Mouse (Mus musculus) CH12.LX (cell line): ENCODE results near the gene Kif26a. TPM values are rescaled to one million over a fixed set of nuclear protein-coding genes. Genes with fewer than 3 reads are reported as not detected.

Source experiments
- DNase-seq: peaks from one replicate; pipeline ENCODE4 v3.0.0-alpha.2; 2013; ENCODE audit errors: extremely low read depth
- H3K27ac ChIP-seq: 2 replicates; pipeline ENCODE4 v1.5.1; 2012; ENCODE audit warnings: low read depth, mild to moderate bottlenecking, control low read depth, moderate library complexity; ENCODE audit not compliant: insufficient read depth
- H3K27me3 ChIP-seq: replicated peaks from 2 replicates; pipeline ENCODE3; 2012; ENCODE audit warnings: inconsistent platforms
- H3K36me3 ChIP-seq, 2 experiments: replicated peaks in 1 of 2; 2 replicates each; pipeline versions ENCODE3 to v1.6.1; 2012; ENCODE audit warnings: inconsistent platforms in 1 of 2, low read length in 1 of 2, mild to moderate bottlenecking in 1 of 2, mixed read lengths in 1 of 2, moderate library complexity in 1 of 2; ENCODE audit not compliant: control insufficient read depth in 1 of 2, insufficient read depth in 1 of 2
- H3K4me1 ChIP-seq, 2 experiments: 2 replicates each; pipeline ENCODE4 v1.6.1; 2012; ENCODE audit warnings: inconsistent platforms in 1 of 2, moderate library complexity in 1 of 2; ENCODE audit not compliant: insufficient read depth in 2 of 2, control insufficient read depth in 1 of 2
- H3K4me2 ChIP-seq: 2 replicates; pipeline ENCODE4 v1.6.1; 2012; ENCODE audit warnings: low read depth, mild to moderate bottlenecking, control low read depth; ENCODE audit not compliant: poor library complexity, insufficient read depth, severe bottlenecking
- H3K4me3 ChIP-seq, 3 experiments: fragments of 150-350 bp in 1 of 3; sonication (generic) in 1 of 3; replicated peaks in 1 of 3; 2 replicates each; pipeline versions ENCODE3 to v1.5.1; 2011 to 2012; ENCODE audit warnings: low read depth in 2 of 3, low read length in 2 of 3, mild to moderate bottlenecking in 2 of 3, moderate library complexity in 2 of 3, control low read depth in 1 of 3, improper control_type of control experiment in 1 of 3, inconsistent platforms in 1 of 3, mixed read lengths in 1 of 3; ENCODE audit not compliant: poor library complexity in 1 of 3
- H3K79me2 ChIP-seq: replicated peaks from 2 replicates; pipeline ENCODE4 v1.6.1; 2012; ENCODE audit warnings: mild to moderate bottlenecking, moderate library complexity; ENCODE audit not compliant: control insufficient read depth, poor library complexity, insufficient read depth, severe bottlenecking; ENCODE audit errors: extremely low read depth
- H3K9ac ChIP-seq: 2 replicates; pipeline ENCODE4 v1.6.1; 2012; ENCODE audit warnings: low read depth, mild to moderate bottlenecking, control low read depth, moderate library complexity; ENCODE audit not compliant: insufficient read depth
- H3K9me3 ChIP-seq: replicated peaks from 2 replicates; pipeline ENCODE3; 2012; ENCODE audit warnings: low read length, inconsistent platforms, mixed read lengths
- BHLHE40 ChIP-seq: IDR thresholded peaks from 2 replicates; pipeline ENCODE4 v1.6.1; 2011; ENCODE audit warnings: mild to moderate bottlenecking, low read depth, low read length, improper control_type of control experiment
- ELF1 ChIP-seq: IDR thresholded peaks from 2 replicates; pipeline ENCODE4 v1.6.1; 2014; ENCODE audit warnings: low read depth, mild to moderate bottlenecking, inconsistent platforms, low read length, improper control_type of control experiment
- ETS1 ChIP-seq: conservative IDR thresholded peaks from 2 replicates; pipeline ENCODE4 v1.6.1; 2012; ENCODE audit warnings: low read depth, mild to moderate bottlenecking, inconsistent platforms, low read length, improper control_type of control experiment, moderate library complexity
- GABPA ChIP-seq: IDR thresholded peaks from 2 replicates; pipeline ENCODE4 v1.6.1; 2012; ENCODE audit warnings: low read depth, low read length, improper control_type of control experiment, inconsistent platforms; ENCODE audit not compliant: insufficient replicate concordance
- JUN ChIP-seq: IDR thresholded peaks from 2 replicates; pipeline ENCODE4 v1.6.1; 2011; ENCODE audit warnings: low read depth, mild to moderate bottlenecking, low read length, improper control_type of control experiment, moderate library complexity; ENCODE audit not compliant: insufficient read depth
- KAT2A ChIP-seq: IDR thresholded peaks from 2 replicates; pipeline ENCODE4 v1.6.1; 2012; ENCODE audit warnings: low read length, improper control_type of control experiment, inconsistent platforms; ENCODE audit not compliant: insufficient replicate concordance
- MAZ ChIP-seq: IDR thresholded peaks from 2 replicates; pipeline ENCODE4 v1.6.1; 2012; ENCODE audit warnings: low read depth, mild to moderate bottlenecking, inconsistent platforms, low read length, improper control_type of control experiment, moderate library complexity
- MEF2A ChIP-seq: IDR thresholded peaks from 2 replicates; pipeline ENCODE4 v1.6.1; 2014; ENCODE audit warnings: low read depth, mild to moderate bottlenecking, inconsistent platforms, low read length, improper control_type of control experiment, borderline replicate concordance
- NRF1 ChIP-seq: IDR thresholded peaks from 2 replicates; pipeline ENCODE4 v1.6.1; 2014; ENCODE audit warnings: low read depth, mild to moderate bottlenecking, inconsistent platforms, low read length, improper control_type of control experiment, moderate library complexity
- POLR2A ChIP-seq: IDR thresholded peaks from 2 replicates; pipeline ENCODE4 v1.6.1; 2011; ENCODE audit warnings: low read depth, mild to moderate bottlenecking, improper control_type of control experiment, low read length
- POLR2AphosphoS2 ChIP-seq: IDR thresholded peaks from 2 replicates; pipeline ENCODE4 v1.6.1; 2011; ENCODE audit warnings: low read depth, low read length, improper control_type of control experiment
- SIN3A ChIP-seq: IDR thresholded peaks from 2 replicates; pipeline ENCODE4 v1.6.1; 2012; ENCODE audit warnings: low read length, improper control_type of control experiment, inconsistent platforms
- TCF12 ChIP-seq: IDR thresholded peaks from 2 replicates; pipeline ENCODE4 v1.6.1; 2014; ENCODE audit warnings: low read depth, mild to moderate bottlenecking, inconsistent platforms, low read length, improper control_type of control experiment
- USF2 ChIP-seq: conservative IDR thresholded peaks from 2 replicates; pipeline ENCODE4 v1.6.1; 2011; ENCODE audit warnings: low read depth, low read length, improper control_type of control experiment
- ZKSCAN1 ChIP-seq: IDR thresholded peaks from 2 replicates; pipeline ENCODE4 v1.6.1; 2012; ENCODE audit warnings: low read depth, inconsistent platforms, low read length, improper control_type of control experiment, borderline replicate concordance
- dilution Hi-C: fragments of 300-500 bp; cut with MboI; formaldehyde crosslinking; loops from 2 replicates; pipeline ENCODE4 v1.14.3; 2020; ENCODE audit warnings: low sequenced_read_pairs; ENCODE audit not compliant: extremely low pct_unique_long_range_greater_than_20kb, extremely low pct_ligation_motif_present
- in situ Hi-C: fragments of 300-500 bp; cut with MboI; formaldehyde crosslinking; loops from 3 replicates; pipeline ENCODE4 v1.14.3; 2019; ENCODE audit warnings: low sequenced_read_pairs, low pct_ligation_motif_present, low pct_unique_long_range_greater_than_20kb, mixed read lengths
- polyA plus RNA-seq: library from polyadenylated mRNA; unstranded; fragments of >175 nt; gene quantifications from 2 replicates; pipeline ENCODE4 v1.2.1, GENCODE M21; 2012; ENCODE audit warnings: low read depth; ENCODE audit not compliant: insufficient read length
- total RNA-seq, 2 experiments: library from RNA; depleted of rRNA; stranded (reverse); fragments of 300-350 nt in 1 of 2; fragments of >200 nt in 1 of 2; gene quantifications; 2 replicates each; pipeline ENCODE4 v1.2.3; 2012 to 2014

Gene Kif26a
- total and polyA plus RNA-seq, 3 experiments: not detected

DNA sequence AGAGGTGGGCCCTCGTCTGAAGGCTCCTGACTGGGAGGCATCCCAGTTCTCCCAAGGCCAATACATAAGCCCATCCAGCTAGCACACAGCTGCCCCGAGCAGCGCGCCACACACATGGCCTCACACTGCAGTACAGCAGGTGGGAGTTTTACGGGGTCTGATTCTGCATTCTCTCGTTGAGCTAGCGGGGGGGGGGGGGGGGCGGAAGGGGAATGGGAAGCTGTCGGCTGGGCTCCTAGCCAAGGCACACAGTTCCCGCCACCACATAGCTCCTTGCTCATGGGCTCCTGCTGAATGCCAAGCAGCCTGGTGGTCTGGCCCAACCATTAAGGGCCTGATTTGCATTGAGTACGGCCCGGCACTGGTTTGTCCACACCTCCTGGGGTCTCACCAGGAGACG, 64.6 kb downstream of the Kif26a start:
- no peak for DNase-seq
- peaks cover 84% of the 10 kb centered on the region for H3K27me3 ChIP-seq
- no peaks in the 10 kb centered on the region for H3K9me3 ChIP-seq
- no peak overlapping the region for H3K4me3 ChIP-seq
- H3K4me1 ChIP-seq: no peaks in the 10 kb centered on the region
- no peak overlapping the region for H3K27ac ChIP-seq
- H3K79me2 ChIP-seq: no peaks in the 10 kb centered on the region
- no peak overlapping the region for H3K9ac ChIP-seq
- no peak overlapping the region for H3K4me2 ChIP-seq
- dilution Hi-C loops: no loop called here
- TF ChIP-seq MEF2A (no peak), TCF12 (no peak), USF2 (no peak), SIN3A (no peak), ELF1 (no peak), ZKSCAN1 (no peak), POLR2AphosphoS2 (no peak), KAT2A (no peak)
- TF ChIP-seq, all 38 proteins: peak for 0
- in situ Hi-C loops: no loop called here
- no peaks in the 10 kb centered on the region for H3K36me3 ChIP-seq

DNA sequence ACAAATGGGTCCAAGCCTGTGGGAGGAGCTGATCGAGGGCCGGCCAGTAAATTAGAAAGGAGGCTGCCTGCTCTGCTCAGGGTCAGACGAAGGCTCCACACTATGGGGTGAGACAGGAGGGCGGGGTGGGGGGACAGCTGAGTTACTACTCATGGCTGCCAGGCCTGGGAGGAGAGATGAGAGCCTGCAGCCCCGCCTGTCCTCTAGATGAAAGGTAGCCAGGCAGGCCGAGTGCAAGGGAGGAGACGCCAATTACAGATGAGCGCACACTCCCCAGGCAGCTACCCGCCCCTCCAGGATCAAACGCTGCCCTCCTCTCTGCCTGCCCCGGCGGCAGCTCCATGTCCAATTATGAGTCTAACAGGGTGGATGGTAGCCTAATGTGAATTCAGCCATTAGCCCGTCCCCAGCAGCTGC, 68.4 kb downstream of the Kif26a start:
- no peak overlapping the region for H3K9ac ChIP-seq
- H3K4me2 ChIP-seq: no peak overlapping the region
- H3K4me3 ChIP-seq: no peak overlapping the region
- no peaks in the 10 kb centered on the region for H3K79me2 ChIP-seq
- TF ChIP-seq GABPA (no peak), MAZ (no peak), POLR2AphosphoS2 (no peak), ETS1 (no peak), NRF1 (no peak), POLR2A (no peak), KAT2A (no peak), JUN (no peak), ELF1 (no peak), BHLHE40 (no peak), USF2 (no peak)
- peaks cover 91% of the 10 kb centered on the region for H3K27me3 ChIP-seq
- no peak overlapping the region; the same call in 1 of the 2 replicates for H3K27ac ChIP-seq
- no peak for DNase-seq
- in situ Hi-C loops (no loop called here), dilution Hi-C loops (no loop called here)
- H3K36me3 ChIP-seq: no peaks in the 10 kb centered on the region
- no peaks in the 10 kb centered on the region for H3K4me1 ChIP-seq
- no peaks in the 10 kb centered on the region for H3K9me3 ChIP-seq
